Mouse (Mus musculus): ENCODE results near the gene Spata31d1a. TPM values are rescaled to one million over a fixed set of nuclear protein-coding genes. Genes with fewer than 3 reads are reported as not detected.
A peak's percentile ranks its signal among the peaks of the same experiment; 100 is the strongest.
"Not testable (repeated sequence)": the region's sequence is repeated elsewhere in the genome, so short reads cannot be mapped to it uniquely, and the experiment has no call there.

The Spata31d1a gene
- polyA plus RNA-seq, 1 experiment from 2014 or later = 0.04 TPM

GRCm38 (mm10) chr13:59719475-59719874 lies 9.3 kb upstream of the Spata31d1a start:
- Histone ChIP-seq H3K27ac (ENCODE audit: low read length) (no peak overlapping the region), H3K4me2 (replicated peaks; ENCODE audit: low read depth, low read length) (no peak overlapping the region)
- WGBS = 91% methylated on average over 1 of the region's 1 CpGs

DNA sequence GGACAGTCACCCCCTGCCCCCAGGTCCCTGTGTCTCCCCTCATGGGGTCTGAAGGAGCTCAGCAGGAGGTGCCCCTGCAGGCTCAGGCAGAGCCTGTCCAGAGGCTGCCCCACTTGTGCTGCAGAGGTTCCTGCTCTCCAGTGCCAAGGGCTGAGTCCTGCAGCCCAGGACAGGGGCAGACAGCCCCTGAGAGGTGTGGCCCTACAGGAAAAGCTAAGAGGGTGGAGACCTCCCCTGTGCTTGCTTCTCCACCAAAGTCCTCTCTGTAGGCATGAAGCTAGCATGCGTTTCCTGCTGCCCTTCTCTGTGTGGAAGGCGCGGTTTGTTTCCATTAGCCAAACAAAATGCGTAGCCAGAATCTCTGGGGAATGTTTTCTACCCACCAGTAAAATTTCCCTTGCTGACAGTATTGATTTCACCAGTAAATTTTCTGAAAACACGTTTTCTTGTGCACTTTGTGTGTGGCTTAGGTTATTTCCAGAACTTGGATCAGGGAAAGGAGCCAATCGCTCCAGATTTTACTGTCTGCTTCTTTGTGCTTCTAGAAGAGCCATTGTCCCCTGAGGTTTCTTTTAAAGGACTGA lies 8.8 kb upstream of the Spata31d1a start:
- not testable (repeated sequence) for H3K27ac ChIP-seq (ENCODE audit: low read length); H3K9me3 ChIP-seq (ENCODE audit: control insufficient read depth, low read depth, low read length); H3K4me2 ChIP-seq (replicated peaks; ENCODE audit: low read depth, low read length); H3K4me1 ChIP-seq (ENCODE audit: control insufficient read depth, insufficient read depth, low read length); H3K9ac ChIP-seq (replicated peaks; ENCODE audit: low read depth, low read length); H3K4me3 ChIP-seq (ENCODE audit: low read depth, low read length); H3K27me3 ChIP-seq (ENCODE audit: control insufficient read depth, insufficient read depth, low read length); H3K36me3 ChIP-seq (ENCODE audit: control insufficient read depth, insufficient read depth, low read length)
- ATAC-seq (ENCODE audit: insufficient number of reproducible peaks, insufficient read depth, low FRiP score, low read depth) = peak; percentile 77
- WGBS = 25% methylated on average over 6 of the region's 6 CpGs

More at GRCm38 (mm10) chr13:59719475-59719874, 9.3 kb upstream of the Spata31d1a start:
- no peak for ATAC-seq (ENCODE audit: insufficient number of reproducible peaks, insufficient read depth, low FRiP score, low read depth)
- Histone ChIP-seq H3K9ac (replicated peaks; ENCODE audit: low read depth, low read length) (no peak overlapping the region), H3K36me3 (ENCODE audit: control insufficient read depth, insufficient read depth, low read length) (no peaks in the 10 kb centered on the region), H3K9me3 (ENCODE audit: control insufficient read depth, low read depth, low read length) (no peaks in the 10 kb centered on the region), H3K4me3 (ENCODE audit: low read depth, low read length) (no peak overlapping the region), H3K27me3 (ENCODE audit: control insufficient read depth, insufficient read depth, low read length) (no peaks in the 10 kb centered on the region), H3K4me1 (ENCODE audit: control insufficient read depth, insufficient read depth, low read length) (no peaks in the 10 kb centered on the region)

GRCm38 (mm10) chr13:59713710-59714109 lies 3.6 kb upstream of the Spata31d1a start:
- Histone ChIP-seq H3K27ac (ENCODE audit: low read length) (no peak overlapping the region), H3K36me3 (ENCODE audit: control insufficient read depth, insufficient read depth, low read length) (no peaks in the 10 kb centered on the region), H3K4me3 (ENCODE audit: low read depth, low read length) (no peak overlapping the region), H3K9me3 (ENCODE audit: control insufficient read depth, low read depth, low read length) (no peaks in the 10 kb centered on the region), H3K9ac (replicated peaks; ENCODE audit: low read depth, low read length) (no peak overlapping the region), H3K27me3 (ENCODE audit: control insufficient read depth, insufficient read depth, low read length) (no peaks in the 10 kb centered on the region), H3K4me1 (ENCODE audit: control insufficient read depth, insufficient read depth, low read length) (no peaks in the 10 kb centered on the region), H3K4me2 (replicated peaks; ENCODE audit: low read depth, low read length) (no peak overlapping the region)
- no peak for ATAC-seq (ENCODE audit: insufficient number of reproducible peaks, insufficient read depth, low FRiP score, low read depth)
- 62% methylated on average over 3 of the region's 3 CpGs for WGBS

GRCm38 (mm10) chr13:59711984-59712383 lies 1.9 kb upstream of the Spata31d1a start, which contains the start of gene Spata31d1b:
Spata31d1b (plus strand) TSS chr13:59712284.
- H3K9me3 ChIP-seq (ENCODE audit: control insufficient read depth, low read depth, low read length); ATAC-seq (ENCODE audit: insufficient number of reproducible peaks, insufficient read depth, low FRiP score, low read depth): not testable (repeated sequence)
- 71% methylated on average over 3 of the region's 3 CpGs for WGBS

DNA sequence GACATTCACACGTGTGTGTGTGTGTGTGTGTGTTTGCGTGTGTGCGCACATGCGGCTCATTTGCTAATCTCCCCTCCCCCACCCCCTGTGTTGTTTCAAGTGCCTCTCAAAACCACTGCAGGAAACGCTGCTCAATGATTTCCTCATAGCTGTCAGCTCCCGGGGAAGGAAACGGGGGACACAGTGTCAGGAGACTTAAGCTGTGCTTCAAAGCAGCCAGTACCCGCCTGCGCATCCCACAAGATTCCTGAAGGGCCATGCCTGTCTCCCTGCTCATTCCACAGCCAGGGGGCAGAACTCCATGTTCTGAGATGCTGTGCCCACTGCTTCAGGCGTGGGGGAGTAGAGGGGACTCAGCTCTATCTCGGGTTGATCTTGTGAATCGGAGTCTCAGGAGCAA lies 5.6 kb downstream of the Spata31d1a start:
- no peaks in the 10 kb centered on the region for H3K27me3 ChIP-seq (ENCODE audit: control insufficient read depth, insufficient read depth, low read length)
- H3K4me2 ChIP-seq (replicated peaks; ENCODE audit: low read depth, low read length) = no peak overlapping the region
- ATAC-seq (ENCODE audit: insufficient number of reproducible peaks, insufficient read depth, low FRiP score, low read depth) = no peak
- no peaks in the 10 kb centered on the region for H3K36me3 ChIP-seq (ENCODE audit: control insufficient read depth, insufficient read depth, low read length)
- H3K27ac ChIP-seq (ENCODE audit: low read length) = no peak overlapping the region
- H3K9me3 ChIP-seq (ENCODE audit: control insufficient read depth, low read depth, low read length) = no peaks in the 10 kb centered on the region
- H3K9ac ChIP-seq (replicated peaks; ENCODE audit: low read depth, low read length) = no peak overlapping the region
- H3K4me1 ChIP-seq (ENCODE audit: control insufficient read depth, insufficient read depth, low read length) = no peaks in the 10 kb centered on the region
- 52% methylated on average over 12 of the region's 12 CpGs for WGBS
- no peak overlapping the region for H3K4me3 ChIP-seq (ENCODE audit: low read depth, low read length)

More at GRCm38 (mm10) chr13:59711984-59712383, 1.9 kb upstream of the Spata31d1a start, which contains the start of gene Spata31d1b:
- not testable (repeated sequence) for H3K36me3 ChIP-seq (ENCODE audit: control insufficient read depth, insufficient read depth, low read length); H3K4me3 ChIP-seq (ENCODE audit: low read depth, low read length); H3K4me1 ChIP-seq (ENCODE audit: control insufficient read depth, insufficient read depth, low read length); H3K27me3 ChIP-seq (ENCODE audit: control insufficient read depth, insufficient read depth, low read length); H3K27ac ChIP-seq (ENCODE audit: low read length); H3K4me2 ChIP-seq (replicated peaks; ENCODE audit: low read depth, low read length); H3K9ac ChIP-seq (replicated peaks; ENCODE audit: low read depth, low read length)

- Histone ChIP-seq H3K36me3 (ENCODE audit: control insufficient read depth, insufficient read depth, low read length) (no peaks in the 10 kb centered on the region), H3K9ac (replicated peaks; ENCODE audit: low read depth, low read length) (no peak overlapping the region), H3K9me3 (ENCODE audit: control insufficient read depth, low read depth, low read length) (no peaks in the 10 kb centered on the region), H3K4me3 (ENCODE audit: low read depth, low read length) (no peak overlapping the region), H3K4me2 (replicated peaks; ENCODE audit: low read depth, low read length) (no peak overlapping the region), H3K27ac (ENCODE audit: low read length) (no peak overlapping the region), H3K27me3 (ENCODE audit: control insufficient read depth, insufficient read depth, low read length) (no peaks in the 10 kb centered on the region), H3K4me1 (ENCODE audit: control insufficient read depth, insufficient read depth, low read length) (no peaks in the 10 kb centered on the region)
- no peak for ATAC-seq (ENCODE audit: insufficient number of reproducible peaks, insufficient read depth, low FRiP score, low read depth)
- 83% methylated on average over 12 of the region's 12 CpGs for WGBS
These were observed 6.6 kb downstream of the Spata31d1a start for GRCm38 (mm10) chr13:59703514-59703913.

DNA sequence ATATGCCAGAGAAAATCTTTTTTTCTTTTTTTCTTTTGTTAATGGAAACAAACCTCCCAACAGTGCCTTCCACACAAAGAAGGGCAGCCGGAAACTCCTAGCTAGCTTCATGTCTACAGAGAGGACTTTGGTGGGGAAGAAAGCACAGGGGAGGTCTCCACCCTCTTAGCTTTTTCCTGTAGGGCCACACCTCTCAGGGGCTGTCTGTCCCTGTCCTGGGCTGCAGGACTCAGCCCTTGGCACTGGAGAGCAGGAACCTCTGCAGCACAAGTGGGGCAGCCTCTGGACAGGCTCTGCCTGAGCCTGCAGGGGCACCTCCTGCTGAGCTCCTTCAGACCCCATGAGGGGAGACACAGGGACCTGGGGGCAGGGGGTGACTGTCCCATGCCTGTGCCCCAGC lies 10.0 kb downstream of the Spata31d1a start:
- WGBS = 43% methylated on average over 1 of the region's 1 CpGs
- H3K4me1 ChIP-seq (ENCODE audit: control insufficient read depth, insufficient read depth, low read length); H3K27ac ChIP-seq (ENCODE audit: low read length); ATAC-seq (ENCODE audit: insufficient number of reproducible peaks, insufficient read depth, low FRiP score, low read depth); H3K9ac ChIP-seq (replicated peaks; ENCODE audit: low read depth, low read length); H3K4me2 ChIP-seq (replicated peaks; ENCODE audit: low read depth, low read length); H3K9me3 ChIP-seq (ENCODE audit: control insufficient read depth, low read depth, low read length); H3K4me3 ChIP-seq (ENCODE audit: low read depth, low read length); H3K27me3 ChIP-seq (ENCODE audit: control insufficient read depth, insufficient read depth, low read length); H3K36me3 ChIP-seq (ENCODE audit: control insufficient read depth, insufficient read depth, low read length): not testable (repeated sequence)

DNA sequence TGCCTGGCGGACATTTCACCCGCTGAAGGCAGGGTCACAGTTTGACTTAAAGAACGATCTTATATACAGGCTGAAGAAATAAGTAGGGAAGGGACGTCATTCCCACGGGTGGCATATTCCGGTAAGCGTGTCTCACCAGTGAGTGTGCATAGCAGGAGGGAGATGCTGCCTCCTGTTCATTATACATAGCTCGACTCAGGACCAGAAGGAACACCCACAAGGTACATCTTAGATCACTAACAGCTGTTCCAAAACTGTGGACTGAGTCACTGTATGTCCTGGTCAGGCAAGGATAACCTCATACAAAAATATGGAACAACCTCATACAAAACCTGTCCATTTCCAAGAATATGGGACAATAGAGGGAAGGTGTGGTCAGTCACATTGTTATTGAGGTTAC lies 11.0 kb downstream of the Spata31d1a start:
- no peaks in the 10 kb centered on the region for H3K4me1 ChIP-seq (ENCODE audit: control insufficient read depth, insufficient read depth, low read length)
- H3K27me3 ChIP-seq (ENCODE audit: control insufficient read depth, insufficient read depth, low read length) = no peaks in the 10 kb centered on the region
- H3K27ac ChIP-seq (ENCODE audit: low read length) = no peak overlapping the region
- no peaks in the 10 kb centered on the region for H3K9me3 ChIP-seq (ENCODE audit: control insufficient read depth, low read depth, low read length)
- H3K4me2 ChIP-seq (replicated peaks; ENCODE audit: low read depth, low read length) = no peak overlapping the region
- no peaks in the 10 kb centered on the region for H3K36me3 ChIP-seq (ENCODE audit: control insufficient read depth, insufficient read depth, low read length)
- no peak overlapping the region for H3K9ac ChIP-seq (replicated peaks; ENCODE audit: low read depth, low read length)
- 93% methylated on average over 8 of the region's 8 CpGs for WGBS
- no peak overlapping the region for H3K4me3 ChIP-seq (ENCODE audit: low read depth, low read length)
- no peak for ATAC-seq (ENCODE audit: insufficient number of reproducible peaks, insufficient read depth, low FRiP score, low read depth)

- Histone ChIP-seq H3K36me3 (ENCODE audit: control insufficient read depth, insufficient read depth, low read length) (no peaks in the 10 kb centered on the region), H3K27me3 (ENCODE audit: control insufficient read depth, insufficient read depth, low read length) (no peaks in the 10 kb centered on the region), H3K27ac (ENCODE audit: low read length) (no peak overlapping the region), H3K4me3 (ENCODE audit: low read depth, low read length) (no peak overlapping the region), H3K9me3 (ENCODE audit: control insufficient read depth, low read depth, low read length) (no peaks in the 10 kb centered on the region), H3K4me1 (ENCODE audit: control insufficient read depth, insufficient read depth, low read length) (no peaks in the 10 kb centered on the region), H3K4me2 (replicated peaks; ENCODE audit: low read depth, low read length) (no peak overlapping the region), H3K9ac (replicated peaks; ENCODE audit: low read depth, low read length) (no peak overlapping the region)
- no peak for ATAC-seq (ENCODE audit: insufficient number of reproducible peaks, insufficient read depth, low FRiP score, low read depth)
- WGBS = 80% methylated on average over 7 of the region's 7 CpGs
These were observed 14.3 kb downstream of the Spata31d1a start for GRCm38 (mm10) chr13:59695781-59696180.

Measured in stomach, embryonic 14.5 days (tissue).